Mouse (Mus musculus): ENCODE results near the gene Wdr24. TPM values are rescaled to one million over a fixed set of nuclear protein-coding genes. Genes with fewer than 3 reads are reported as not detected.

Wdr24 gene
- polyA plus RNA-seq, 1 experiment = 34.3 TPM

GRCm38 (mm10) chr17:25828712-25829557, 5.5 kb downstream of the Wdr24 start, which contains the start of gene Jmjd8:
TSS of gene Jmjd8 (plus strand) at chr17:25828867.
- H3K4me3 ChIP-seq (replicated peaks; ENCODE audit: extremely low read depth, low read depth, low read length) = peak within 1 kb of the TSS; percentile 95
- DNase-seq = peak; percentile 73
- TF ChIP-seq POLR2A (IDR thresholded peaks at IDR 0.05; ENCODE audit: borderline replicate concordance, extremely low read depth, low read depth, low read length) = peak; percentile 56; the same call in 1 of the 2 replicates
- 0 out of 2 replicates have a peak, but pooled peaks have one; percentile 14 for TF ChIP-seq CTCF (IDR thresholded peaks at IDR 0.05; ENCODE audit: insufficient read depth, low read length)
- 2% methylated on average over 32 of the region's 32 CpGs for WGBS
- peaks cover 23% of the 10 kb centered on the region for H3K4me1 ChIP-seq (ENCODE audit: control insufficient read depth, insufficient read depth, low read length)

DNA sequence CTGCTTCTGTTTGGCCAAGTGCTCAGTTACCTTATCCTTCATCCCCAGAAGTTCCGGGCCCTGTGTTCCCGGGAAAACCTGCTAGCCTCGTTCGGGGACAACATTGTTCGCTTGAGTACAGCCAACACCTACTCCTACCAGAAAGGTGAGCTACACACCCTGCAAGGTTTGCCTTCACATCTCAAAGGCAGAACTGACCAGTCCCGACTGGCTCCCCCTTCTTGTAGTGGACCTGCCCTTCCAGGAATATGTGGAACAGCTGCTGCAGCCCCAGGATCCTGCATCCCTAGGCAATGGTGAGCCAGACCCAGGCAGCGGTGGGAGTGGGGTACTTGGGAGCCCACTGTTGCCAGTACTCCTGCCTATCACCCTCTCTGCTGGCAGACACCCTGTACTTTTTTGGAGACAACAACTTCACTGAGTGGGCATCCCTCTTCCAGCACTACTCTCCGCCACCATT, 6.2 kb downstream of the Wdr24 start:
- no peak for TF ChIP-seq POLR2A (IDR thresholded peaks at IDR 0.05; ENCODE audit: borderline replicate concordance, extremely low read depth, low read depth, low read length)
- no peak for TF ChIP-seq CTCF (IDR thresholded peaks at IDR 0.05; ENCODE audit: insufficient read depth, low read length)
- 33% methylated on average over 8 of the region's 8 CpGs for WGBS
- no peak for DNase-seq
- peaks cover 22% of the 10 kb centered on the region for H3K4me1 ChIP-seq (ENCODE audit: control insufficient read depth, insufficient read depth, low read length)
- H3K4me3 ChIP-seq (replicated peaks; ENCODE audit: extremely low read depth, low read depth, low read length) = peak overlapping the region; percentile 95

- 70% methylated on average over 4 of the region's 4 CpGs for WGBS
- Histone ChIP-seq H3K4me1 (ENCODE audit: control insufficient read depth, insufficient read depth, low read length) (peaks cover 24% of the 10 kb centered on the region), H3K4me3 (replicated peaks; ENCODE audit: extremely low read depth, low read depth, low read length) (no peak overlapping the region)
- TF ChIP-seq CTCF (IDR thresholded peaks at IDR 0.05; ENCODE audit: insufficient read depth, low read length) = no peak
- TF ChIP-seq POLR2A (IDR thresholded peaks at IDR 0.05; ENCODE audit: borderline replicate concordance, extremely low read depth, low read depth, low read length) = 0 out of 2 replicates have a peak, but pooled peaks have one; percentile 4
- DNase-seq = no peak
Observed at GRCm38 (mm10) chr17:25830200-25830753, 6.8 kb downstream of the Wdr24 start.

- TF ChIP-seq CTCF (IDR thresholded peaks at IDR 0.05; ENCODE audit: insufficient read depth, low read length) (no peak), POLR2A (IDR thresholded peaks at IDR 0.05; ENCODE audit: borderline replicate concordance, extremely low read depth, low read depth, low read length) (no peak)
- no peak overlapping the region for H3K4me3 ChIP-seq (replicated peaks; ENCODE audit: extremely low read depth, low read depth, low read length)
- 80% methylated on average over 14 of the region's 14 CpGs for WGBS
- H3K4me1 ChIP-seq (ENCODE audit: control insufficient read depth, insufficient read depth, low read length) = peaks cover 24% of the 10 kb centered on the region
- no peak for DNase-seq
Observed at GRCm38 (mm10) chr17:25830806-25831431, 7.5 kb downstream of the Wdr24 start.

DNA sequence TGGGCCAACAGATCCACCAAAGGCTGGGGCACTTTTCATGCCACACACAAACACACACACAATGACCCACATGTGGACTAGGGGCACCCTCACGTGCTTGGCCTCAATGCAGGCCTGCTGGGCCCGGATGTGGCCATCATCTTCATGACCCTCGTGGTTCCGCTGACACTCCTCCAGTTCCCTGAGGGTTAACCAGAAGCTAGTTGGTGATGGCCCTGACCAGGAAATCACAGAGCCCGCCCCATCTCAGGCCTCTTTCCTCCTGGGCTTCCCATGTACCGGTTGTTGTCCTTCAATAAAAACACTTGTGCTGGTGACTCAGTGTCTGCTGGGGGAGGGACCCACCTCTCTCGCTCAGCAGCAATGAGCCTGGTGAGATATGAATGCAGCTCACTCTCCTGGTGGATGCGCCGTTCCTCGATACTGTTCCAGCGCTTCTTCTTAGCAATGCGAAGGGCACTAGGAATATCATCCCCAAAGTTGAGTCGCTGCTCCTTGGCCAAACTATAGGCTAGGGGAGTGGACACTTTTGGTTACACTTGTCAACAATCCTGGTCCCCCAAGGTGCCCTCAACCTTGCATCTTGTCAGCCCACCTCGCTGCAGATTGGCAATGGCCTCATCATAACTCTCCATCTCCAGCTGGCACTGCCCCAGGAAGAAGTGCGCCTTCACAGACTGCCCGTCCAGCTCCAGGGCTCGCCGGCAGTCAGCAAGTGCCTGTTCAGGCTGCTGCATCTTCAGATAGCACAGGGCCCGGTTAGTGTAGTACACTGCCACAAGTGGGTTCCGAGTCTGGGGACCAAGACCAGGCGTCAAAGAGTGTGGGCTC, 8.2 kb downstream of the Wdr24 start:
- Histone ChIP-seq H3K4me1 (ENCODE audit: control insufficient read depth, insufficient read depth, low read length) (peaks cover 28% of the 10 kb centered on the region), H3K4me3 (replicated peaks; ENCODE audit: extremely low read depth, low read depth, low read length) (peak overlapping the region; percentile 77)
- no peak for DNase-seq
- WGBS = 40% methylated on average over 21 of the region's 21 CpGs
- TF ChIP-seq CTCF (IDR thresholded peaks at IDR 0.05; ENCODE audit: insufficient read depth, low read length) = no peak
- TF ChIP-seq POLR2A (IDR thresholded peaks at IDR 0.05; ENCODE audit: borderline replicate concordance, extremely low read depth, low read depth, low read length) = no peak

DNA sequence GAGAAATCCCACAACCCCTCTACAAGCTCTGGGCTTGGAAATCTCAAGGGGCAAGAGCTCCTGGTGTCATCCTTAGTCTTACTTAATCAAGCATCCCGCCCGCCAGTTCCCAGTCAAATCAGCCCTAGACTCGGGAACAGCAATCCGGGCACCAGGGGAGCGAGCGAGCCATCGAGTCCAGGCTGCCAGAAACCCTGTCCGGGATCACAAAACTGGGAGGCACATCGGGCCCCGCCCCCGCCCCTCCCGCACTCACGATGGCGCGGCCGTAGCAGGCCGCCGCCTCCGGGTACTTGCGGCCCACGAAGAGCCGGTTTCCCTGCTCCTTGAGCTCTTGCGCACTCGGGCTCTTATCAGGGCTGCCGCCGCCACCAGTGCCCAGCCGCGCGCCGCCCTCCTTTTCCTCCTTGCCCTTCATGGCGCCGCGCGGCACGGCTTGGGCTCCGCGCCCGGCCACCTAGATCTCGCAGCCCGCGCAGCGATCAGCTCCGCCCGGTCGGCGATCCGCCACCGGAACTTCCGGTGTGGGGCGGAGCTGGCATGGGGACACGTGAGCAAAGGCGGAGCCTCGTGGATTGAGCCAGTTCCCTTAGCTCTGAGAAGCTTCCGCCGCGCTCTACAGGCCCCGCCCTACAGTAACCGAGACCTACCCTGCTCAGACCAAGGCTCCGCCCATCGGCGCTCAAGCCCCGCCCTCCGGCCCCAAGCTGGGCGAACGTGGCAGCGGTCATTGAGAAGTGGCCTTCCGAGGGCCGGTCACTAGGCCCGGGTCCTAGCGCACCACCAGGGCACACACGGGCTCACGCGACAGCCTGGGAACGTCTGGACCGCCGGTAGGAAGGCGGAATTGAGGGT, 9.2 kb downstream of the Wdr24 start:
- WGBS = under 1% methylated on average over 77 of the region's 77 CpGs
- TF ChIP-seq CTCF (IDR thresholded peaks at IDR 0.05; ENCODE audit: insufficient read depth, low read length) (no peak), POLR2A (IDR thresholded peaks at IDR 0.05; ENCODE audit: borderline replicate concordance, extremely low read depth, low read depth, low read length) (peak; percentile 51)
- peak; percentile 99 for DNase-seq
- peak overlapping the region; percentile 84 for H3K4me3 ChIP-seq (replicated peaks; ENCODE audit: extremely low read depth, low read depth, low read length)
- H3K4me1 ChIP-seq (ENCODE audit: control insufficient read depth, insufficient read depth, low read length) = peaks cover 31% of the 10 kb centered on the region

DNA sequence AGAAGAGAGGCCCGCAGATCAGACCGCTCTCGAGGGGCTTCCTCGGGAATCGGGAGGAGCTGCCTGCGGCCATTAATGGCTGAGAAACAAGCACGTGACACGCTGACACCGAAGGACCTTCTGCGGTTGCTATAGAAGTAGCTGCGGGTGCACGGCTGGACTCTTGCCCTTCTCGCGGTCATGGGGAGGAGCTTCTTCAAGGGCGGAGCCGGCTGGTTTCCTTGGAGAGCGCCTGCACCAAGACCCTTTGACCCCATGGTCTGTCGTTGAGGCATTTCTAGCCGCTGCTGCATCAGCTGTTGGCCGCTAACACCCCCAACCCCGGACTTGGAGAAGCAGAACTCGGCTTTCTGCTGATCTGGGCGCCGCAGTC, 9.8 kb downstream of the Wdr24 start, which contains the start of gene Stub1:
TSS of gene Stub1 (minus strand) at position 114 of the 373 bp plus-strand sequence.
- peaks cover 30% of the 10 kb centered on the region for H3K4me1 ChIP-seq (ENCODE audit: control insufficient read depth, insufficient read depth, low read length)
- TF ChIP-seq POLR2A (IDR thresholded peaks at IDR 0.05; ENCODE audit: borderline replicate concordance, extremely low read depth, low read depth, low read length) (no peak; the same call in 1 of the 2 replicates), CTCF (IDR thresholded peaks at IDR 0.05; ENCODE audit: insufficient read depth, low read length) (no peak)
- DNase-seq = no peak
- peak within 1 kb of the TSS; percentile 84 for H3K4me3 ChIP-seq (replicated peaks; ENCODE audit: extremely low read depth, low read depth, low read length)
- under 1% methylated on average over 24 of the region's 24 CpGs for WGBS

- 28% methylated on average over 6 of the region's 6 CpGs for WGBS
- peak overlapping the region; percentile 84 for H3K4me3 ChIP-seq (replicated peaks; ENCODE audit: extremely low read depth, low read depth, low read length)
- TF ChIP-seq POLR2A (IDR thresholded peaks at IDR 0.05; ENCODE audit: borderline replicate concordance, extremely low read depth, low read depth, low read length) = no peak
- no peak for TF ChIP-seq CTCF (IDR thresholded peaks at IDR 0.05; ENCODE audit: insufficient read depth, low read length)
- DNase-seq = peak; percentile 29
- peaks cover 27% of the 10 kb centered on the region for H3K4me1 ChIP-seq (ENCODE audit: control insufficient read depth, insufficient read depth, low read length)
Observed at GRCm38 (mm10) chr17:25833961-25834594, 10.7 kb downstream of the Wdr24 start.
